Mouse (Mus musculus): ENCODE results near the gene Rad54l2.

Rad54l2 gene

GRCm38 (mm10) chr9:106788812-106789321, at the start of gene Rad54l2:
Gene Rad54l2, minus strand, starts transcription at chr9:106789194.
- peak; percentile 88 to 97 for DNase-seq (ENCODE audit: inconsistent age in 2 of 2, low spot score in 1 of 2)

DNA sequence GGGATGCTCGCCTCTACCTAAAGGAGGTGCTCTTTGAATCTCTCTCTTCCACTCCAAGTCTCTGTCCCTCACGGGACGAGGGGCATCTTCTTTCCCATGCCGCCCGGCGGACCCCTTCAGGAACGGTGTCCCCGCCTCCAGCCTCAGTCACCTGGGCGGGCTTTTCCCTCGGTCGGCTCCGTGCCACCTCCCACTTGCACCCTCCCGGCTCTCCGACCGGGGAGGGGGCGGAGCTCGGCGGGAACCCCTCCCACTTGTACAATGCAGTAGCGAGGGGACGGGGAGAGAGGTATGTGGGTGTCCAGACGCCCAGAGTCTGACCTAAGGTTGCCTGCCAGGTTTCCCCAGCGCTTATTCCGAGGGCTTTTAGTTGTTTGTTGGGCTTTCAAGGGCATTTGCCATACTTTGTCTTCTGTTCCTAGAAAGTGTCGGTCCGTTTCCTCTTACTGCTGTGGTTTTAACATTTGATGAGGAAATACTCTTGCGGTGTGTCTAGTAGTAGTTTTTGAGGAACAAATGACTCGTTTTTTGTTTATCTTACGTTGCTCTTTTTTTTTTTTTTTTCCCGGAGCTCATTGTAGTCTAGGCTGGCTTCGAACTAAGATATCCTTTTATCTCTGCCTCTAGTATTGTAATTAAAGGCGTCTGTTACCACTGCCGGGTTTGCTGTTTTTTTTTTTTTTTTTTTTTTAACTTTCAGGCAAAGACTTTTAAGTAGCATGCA, 33.5 kb upstream of the Rad54l2 start:
- DNase-seq (ENCODE audit: inconsistent age in 2 of 2, low spot score in 1 of 2): peak; percentile 93 to 97

DNA sequence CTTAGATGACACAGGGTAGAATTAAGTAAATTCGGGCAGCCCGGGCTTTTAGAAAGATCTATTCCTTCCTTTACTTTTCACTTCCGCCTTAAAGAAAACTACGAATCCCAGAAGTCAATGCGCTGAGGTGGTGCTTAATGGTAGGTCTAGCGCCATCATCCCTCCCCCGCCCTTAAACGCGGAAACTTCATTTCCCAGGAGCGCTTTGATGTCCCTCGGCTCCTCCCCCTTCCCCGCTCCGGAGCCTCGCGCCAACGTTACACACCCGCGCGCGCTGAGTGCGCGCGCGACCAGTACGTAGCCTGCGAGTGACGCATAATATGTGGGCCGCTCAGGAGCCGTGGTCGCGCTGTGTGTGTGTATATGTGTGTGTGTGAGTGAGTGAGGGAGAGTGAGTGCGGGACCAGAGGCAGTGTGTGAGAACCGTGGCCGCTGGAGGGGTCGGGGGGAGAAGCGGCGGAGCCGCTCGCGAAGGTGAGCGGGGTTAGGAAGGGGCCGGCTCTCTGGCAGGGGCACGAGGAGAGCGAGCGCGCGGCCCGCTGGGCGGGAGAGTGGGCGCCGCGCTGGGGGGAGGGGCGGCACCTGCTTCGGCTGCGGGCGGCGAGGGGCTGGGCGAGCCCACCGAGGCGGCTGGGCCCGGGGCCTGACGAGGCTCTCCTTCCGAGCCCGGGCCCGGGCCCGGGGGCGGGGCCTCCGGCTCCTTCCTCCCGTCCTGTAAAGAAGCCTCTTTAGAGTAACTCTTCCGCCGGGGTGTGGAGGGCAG, 32.8 kb upstream of the Rad54l2 start, which contains the start of gene Dcaf1:
Gene Dcaf1 (plus strand): TSS at position 257 of the 763 bp plus-strand sequence.
- peak; percentile 94 to 97 for DNase-seq (ENCODE audit: inconsistent age in 2 of 2, low spot score in 1 of 2)

DNA sequence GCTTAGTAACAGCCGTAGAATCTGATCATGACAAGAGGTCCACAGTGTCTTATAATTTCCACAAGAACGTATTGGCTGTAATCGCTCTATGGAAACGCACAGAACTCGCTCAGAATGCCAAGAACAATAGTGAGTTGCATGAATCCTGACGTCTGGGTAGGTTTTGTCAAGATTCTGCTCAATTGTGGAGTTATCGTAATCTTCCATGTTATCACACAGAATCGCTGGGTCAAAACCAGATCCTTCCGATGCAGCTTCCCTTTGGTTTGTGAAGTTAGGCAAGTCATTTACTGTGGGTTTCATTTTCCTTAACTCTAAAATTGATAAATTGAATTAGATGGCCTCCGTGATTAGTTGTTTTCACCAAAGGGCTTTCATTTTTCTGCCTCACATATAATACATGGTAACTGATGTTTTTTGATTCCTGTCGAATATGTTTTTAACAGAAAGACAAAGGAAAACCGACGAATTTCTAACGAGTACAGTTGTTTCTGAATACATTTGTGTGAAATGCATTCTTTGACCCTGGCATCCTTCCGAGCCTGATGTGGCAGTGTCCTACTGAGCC, 32.1 kb upstream of the Rad54l2 start:
- peak in 1 of 2 experiments; percentile 8 for DNase-seq (ENCODE audit: inconsistent age in 2 of 2, low spot score in 1 of 2)

- DNase-seq (ENCODE audit: inconsistent age in 2 of 2, low spot score in 1 of 2): peak; percentile 7 to 45
Observed at GRCm38 (mm10) chr9:106819201-106819600, 30.2 kb upstream of the Rad54l2 start.

DNA sequence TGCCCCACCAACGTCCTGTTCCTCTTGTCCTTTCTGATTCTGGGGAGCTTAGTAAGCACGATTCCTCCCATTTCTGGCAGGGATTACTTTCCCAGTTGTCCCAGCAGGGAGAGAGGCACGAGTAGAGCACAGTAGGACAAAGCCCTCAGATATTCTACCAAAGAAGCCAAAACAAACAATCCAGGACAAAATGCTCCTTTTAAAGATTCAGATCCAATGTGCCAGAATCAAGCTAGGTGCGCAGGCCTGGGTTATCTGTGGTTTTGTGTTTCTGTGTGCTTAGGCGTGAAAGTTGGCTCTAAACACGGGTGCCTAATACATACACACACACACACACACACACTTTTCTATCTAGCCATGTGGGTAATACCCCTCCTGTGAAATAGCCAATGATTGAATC, 29.2 kb upstream of the Rad54l2 start:
- no peak for DNase-seq (ENCODE audit: inconsistent age in 2 of 2, low spot score in 1 of 2)

- DNase-seq (ENCODE audit: inconsistent age in 2 of 2, low spot score in 1 of 2): no peak
Observed at GRCm38 (mm10) chr9:106806503-106806902, 17.5 kb upstream of the Rad54l2 start.

- DNase-seq (ENCODE audit: inconsistent age in 2 of 2, low spot score in 1 of 2): no peak
Observed at GRCm38 (mm10) chr9:106790831-106791230, 1.8 kb upstream of the Rad54l2 start.

GRCm38 (mm10) chr9:106789363-106789762, 369 bp upstream of the Rad54l2 start:
- DNase-seq (ENCODE audit: inconsistent age in 2 of 2, low spot score in 1 of 2): no peak

- peak; percentile 20 to 74 for DNase-seq (ENCODE audit: inconsistent age in 2 of 2, low spot score in 1 of 2)
Observed at GRCm38 (mm10) chr9:106787979-106788811, 799 bp downstream of the Rad54l2 start.

GRCm38 (mm10) chr9:106785206-106785605, 3.8 kb downstream of the Rad54l2 start:
- no peak for DNase-seq (ENCODE audit: inconsistent age in 2 of 2, low spot score in 1 of 2)

DNA sequence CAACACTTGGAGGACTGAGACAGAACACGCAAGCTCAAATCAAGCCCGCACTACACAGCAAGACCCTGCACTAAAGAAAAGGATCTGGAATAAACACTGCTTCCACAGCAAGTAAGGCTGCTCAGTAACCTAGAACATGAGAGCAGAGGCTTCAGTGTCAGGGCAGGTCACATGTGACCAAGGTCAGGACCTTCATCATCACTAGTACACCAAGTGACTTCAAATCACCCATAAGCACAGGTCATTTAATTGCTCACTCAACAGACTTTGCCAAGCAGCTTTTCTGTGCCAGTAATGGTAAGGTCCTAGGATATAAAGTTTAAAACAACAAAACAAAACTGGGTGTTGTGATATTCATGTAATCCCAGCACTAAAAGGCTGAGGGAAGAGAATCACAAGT, 5.4 kb downstream of the Rad54l2 start:
- peak; percentile 46 to 77 for DNase-seq (ENCODE audit: inconsistent age in 2 of 2, low spot score in 1 of 2)

DNA sequence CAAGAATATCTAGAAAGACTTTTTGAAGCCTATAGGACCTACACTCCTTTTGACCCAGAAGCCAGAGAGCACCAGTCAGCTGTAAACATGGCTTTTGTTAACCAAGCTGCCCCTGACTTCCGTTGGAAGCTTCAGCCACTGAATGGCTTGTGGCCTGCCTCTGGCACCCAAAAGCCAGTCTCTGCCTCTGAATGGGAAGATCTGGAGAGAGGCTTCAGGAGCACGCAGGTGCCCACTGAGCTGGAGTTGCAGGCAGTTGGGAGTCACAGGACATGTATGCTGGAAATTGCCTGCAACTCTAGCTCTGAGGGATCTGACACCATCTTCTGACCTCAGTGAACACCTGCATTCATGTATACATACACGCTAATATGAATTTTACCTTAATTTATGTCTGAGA, 8.9 kb downstream of the Rad54l2 start:
- DNase-seq (ENCODE audit: inconsistent age in 2 of 2, low spot score in 1 of 2): no peak

DNA sequence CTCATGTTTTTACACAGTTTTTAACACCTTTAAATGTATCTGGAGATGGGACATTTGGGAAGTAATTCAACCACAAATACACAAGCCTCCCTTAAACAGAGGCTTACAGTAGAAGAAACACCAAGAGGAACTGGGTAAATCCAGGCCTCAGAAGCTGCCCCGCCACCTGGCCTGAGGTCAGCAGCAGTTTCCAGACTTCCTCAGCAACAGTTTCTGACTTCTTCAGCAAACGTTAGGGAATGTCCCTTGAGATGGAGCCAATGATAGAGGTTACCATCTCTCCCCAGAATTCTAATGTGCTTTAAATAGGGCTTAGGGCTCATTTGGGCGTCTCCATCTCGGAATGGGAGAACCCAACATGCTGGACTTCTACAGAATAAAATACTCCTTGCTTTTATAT, 10.7 kb downstream of the Rad54l2 start:
- no peak for DNase-seq (ENCODE audit: inconsistent age in 2 of 2, low spot score in 1 of 2)

DNA sequence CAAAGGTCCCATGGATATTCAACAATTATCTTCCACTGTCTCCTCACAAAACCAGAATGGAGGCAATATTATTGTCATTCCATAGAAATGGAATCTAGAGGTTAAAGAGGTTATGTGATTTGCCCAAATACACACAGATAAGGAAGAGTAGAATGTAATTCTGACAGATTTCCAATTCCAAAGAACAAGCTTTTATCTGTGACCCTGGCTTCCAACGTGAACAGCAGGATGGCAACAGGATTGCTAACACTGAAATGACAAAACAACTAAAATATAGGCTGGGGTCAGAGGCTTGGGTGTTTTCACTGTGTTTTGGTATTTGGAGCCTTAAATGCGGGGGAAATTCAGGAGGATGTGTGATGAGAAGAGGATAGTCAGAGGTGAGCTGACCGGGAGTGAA, 11.6 kb downstream of the Rad54l2 start:
- no peak for DNase-seq (ENCODE audit: inconsistent age in 2 of 2, low spot score in 1 of 2)

DNA sequence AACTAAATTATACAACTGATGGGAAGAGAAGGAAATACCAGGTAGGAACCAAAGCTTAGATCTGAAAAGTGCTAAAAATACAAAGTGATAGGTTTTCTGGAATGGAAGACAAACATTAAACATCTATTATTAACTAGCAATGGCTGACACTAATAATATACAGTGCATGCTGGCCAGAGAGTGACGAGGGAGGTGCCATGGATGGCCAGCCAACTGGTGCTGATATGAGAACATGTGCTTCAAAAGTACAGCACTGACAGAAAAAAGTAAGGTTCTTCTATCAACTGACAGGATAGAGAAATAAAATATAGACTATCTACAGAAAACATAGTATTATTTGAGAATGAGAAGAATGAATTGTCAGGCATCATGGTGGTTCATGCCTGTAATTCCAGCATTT, 12.9 kb downstream of the Rad54l2 start:
- no peak for DNase-seq (ENCODE audit: inconsistent age in 2 of 2, low spot score in 1 of 2)

DNA sequence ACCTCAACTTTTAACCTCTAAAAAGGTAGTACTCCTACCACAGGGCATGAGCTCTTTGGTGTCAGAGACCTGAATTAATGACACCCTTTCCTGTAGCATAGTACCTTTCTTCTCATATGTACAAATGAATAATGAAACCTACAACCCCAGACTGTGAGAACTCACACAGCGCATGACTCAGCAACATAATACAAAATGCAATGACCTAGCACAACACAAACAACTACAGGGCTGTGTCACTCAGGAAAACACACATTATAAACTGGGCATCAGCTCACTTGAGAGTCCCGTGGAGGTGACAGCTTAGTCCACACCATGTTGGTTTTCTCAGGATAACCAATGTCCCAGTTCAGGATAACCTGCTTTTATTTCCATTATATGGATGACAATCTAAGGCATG, 17.2 kb downstream of the Rad54l2 start:
- no peak for DNase-seq (ENCODE audit: inconsistent age in 2 of 2, low spot score in 1 of 2)

GRCm38 (mm10) chr9:106770216-106770615, 18.8 kb downstream of the Rad54l2 start:
- no peak for DNase-seq (ENCODE audit: inconsistent age in 2 of 2, low spot score in 1 of 2)

- no peak for DNase-seq (ENCODE audit: inconsistent age in 2 of 2, low spot score in 1 of 2)
Observed at GRCm38 (mm10) chr9:106769781-106770180, 19.2 kb downstream of the Rad54l2 start.

GRCm38 (mm10) chr9:106756421-106756820, 32.6 kb downstream of the Rad54l2 start:
- peak in 1 of 2 experiments; percentile 59 for DNase-seq (ENCODE audit: inconsistent age in 2 of 2, low spot score in 1 of 2)

DNA sequence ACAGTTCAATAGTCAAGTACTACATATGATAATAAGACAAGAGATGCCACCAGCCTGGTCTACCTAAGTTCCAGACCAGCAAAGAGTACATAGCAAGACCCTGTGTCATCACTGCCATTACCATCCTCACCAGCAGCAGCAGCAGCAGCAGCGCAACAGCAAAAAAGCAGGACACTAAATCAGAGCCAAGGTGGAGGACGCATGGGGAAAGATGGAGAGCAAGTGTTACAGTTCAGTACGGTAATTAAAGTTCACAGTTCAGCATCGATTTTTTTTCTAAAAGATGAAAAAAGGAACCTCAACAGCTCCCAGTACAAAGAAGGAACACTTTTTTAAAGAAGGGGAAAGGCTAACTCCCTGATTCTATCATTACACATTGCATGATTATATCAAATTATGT, 33.2 kb downstream of the Rad54l2 start:
- no peak for DNase-seq (ENCODE audit: inconsistent age in 2 of 2, low spot score in 1 of 2)
